Mouse (Mus musculus) midbrain, embryonic 15.5 days (tissue): ENCODE data around the gene Mttp. TPM values are rescaled to one million over a fixed set of nuclear protein-coding genes. Genes with fewer than 3 reads are reported as not detected.
A peak's percentile ranks its signal among the peaks of the same experiment; 100 is the strongest.

ENCODE experiments used
- ATAC-seq: fragments of 200-750 bp; cut with Nextera tagmentation; replicated peaks from 2 replicates; pipeline ENCODE4 v1.8.0; 2017; ENCODE audit warnings: moderate TSS enrichment
- H3K27ac ChIP-seq: fragments of 300-500 bp; sonication (generic); 2 replicates; pipeline ENCODE4 v1.5.1; 2015; ENCODE audit warnings: mild to moderate bottlenecking, inconsistent platforms
- H3K27me3 ChIP-seq: fragments of 300-500 bp; sonication (generic); replicated peaks from 2 replicates; pipeline ENCODE4 v1.6.1; 2015; ENCODE audit warnings: inconsistent platforms
- H3K36me3 ChIP-seq: fragments of 300-500 bp; sonication (generic); replicated peaks from 2 replicates; pipeline ENCODE4 v1.6.1; 2015; ENCODE audit warnings: inconsistent platforms
- H3K4me1 ChIP-seq: fragments of 300-500 bp; sonication (generic); 2 replicates; pipeline ENCODE4 v1.6.1; 2015; ENCODE audit warnings: inconsistent platforms
- H3K4me2 ChIP-seq: fragments of 300-500 bp; sonication (generic); 2 replicates; pipeline ENCODE4 v1.6.1; 2015; ENCODE audit warnings: inconsistent platforms, mild to moderate bottlenecking, moderate library complexity
- H3K4me3 ChIP-seq: fragments of 300-500 bp; sonication (generic); 2 replicates; pipeline ENCODE4 v1.5.1; 2015; ENCODE audit warnings: mild to moderate bottlenecking, inconsistent platforms
- H3K9ac ChIP-seq: fragments of 300-500 bp; sonication (generic); 2 replicates; pipeline ENCODE4 v1.6.1; 2015; ENCODE audit warnings: mild to moderate bottlenecking, inconsistent platforms
- H3K9me3 ChIP-seq: fragments of 300-500 bp; sonication (generic); 2 replicates; pipeline ENCODE4 v1.6.1; 2016; ENCODE audit warnings: inconsistent platforms
- WGBS: fragments of 180-500 bp; shearing (Covaris S2); methylation state at CpG from one replicate; pipeline ENCODE4 v1.1.7; 2015; ENCODE audit warnings: mixed read lengths; 5-methylcytosine and 5-hydroxymethylcytosine counted together
- polyA plus RNA-seq: library from polyadenylated mRNA; unstranded; fragments of >200 nt; fragmentation: Nextera tagmentation; extraction: Ambion mirVana; gene quantifications from 2 replicates; pipeline ENCODE4 v1.2.1, GENCODE M21; 2015

The Mttp gene
- 8.3 and 10.9 TPM in 2 replicates for polyA plus RNA-seq

GRCm38 (mm10) chr3:138144642-138145171 lies at the start of gene Mttp:
Mttp (minus strand) TSS chr3:138144968.
- Histone ChIP-seq H3K9me3 (no peaks in the 10 kb centered on the region), H3K27ac (peak within 1 kb of the TSS; percentile 98), H3K36me3 (no peaks in the 10 kb centered on the region), H3K9ac (peak within 1 kb of the TSS; percentile 81), H3K27me3 (no peaks in the 10 kb centered on the region), H3K4me3 (peak within 1 kb of the TSS; percentile 72), H3K4me2 (peak within 1 kb of the TSS; percentile 75), H3K4me1 (peaks cover 5% of the 10 kb centered on the region)
- WGBS, result 2% methylated on average over 8 of the region's 8 CpGs
- ATAC-seq, result 0 out of 2 replicates have a peak, but pooled peaks have one; percentile 9

GRCm38 (mm10) chr3:138193683-138194302 lies 49.0 kb upstream of the Mttp start, which contains the start of gene 4930579F01Rik:
4930579F01Rik (minus strand) TSS chr3:138193825.
- no peak for ATAC-seq
- no peaks in the 10 kb centered on the region for H3K9me3 ChIP-seq
- no peak within 1 kb of the TSS for H3K9ac ChIP-seq
- no peak within 1 kb of the TSS for H3K4me3 ChIP-seq
- H3K36me3 ChIP-seq, result no peaks in the 10 kb centered on the region
- H3K27me3 ChIP-seq, result no peaks in the 10 kb centered on the region
- no peak within 1 kb of the TSS for H3K4me2 ChIP-seq
- WGBS, result 79% methylated on average over 15 of the region's 15 CpGs
- H3K27ac ChIP-seq, result no peak within 1 kb of the TSS
- H3K4me1 ChIP-seq, result no peaks in the 10 kb centered on the region; the same call in 1 of the 2 replicates

GRCm38 (mm10) chr3:138192260-138192659 lies 47.5 kb upstream of the Mttp start:
- Histone ChIP-seq H3K27me3 (no peaks in the 10 kb centered on the region), H3K27ac (no peak overlapping the region), H3K4me3 (no peak overlapping the region), H3K9me3 (no peaks in the 10 kb centered on the region), H3K4me1 (no peaks in the 10 kb centered on the region), H3K36me3 (no peaks in the 10 kb centered on the region), H3K9ac (no peak overlapping the region), H3K4me2 (no peak overlapping the region)
- ATAC-seq, result no peak
- 88% methylated on average over 7 of the region's 7 CpGs for WGBS

GRCm38 (mm10) chr3:138185995-138186930 lies 41.5 kb upstream of the Mttp start:
- Histone ChIP-seq H3K4me3 (no peak overlapping the region), H3K36me3 (no peaks in the 10 kb centered on the region), H3K9ac (no peak overlapping the region), H3K9me3 (no peaks in the 10 kb centered on the region), H3K4me1 (no peaks in the 10 kb centered on the region; the same call in 1 of the 2 replicates), H3K27ac (no peak overlapping the region), H3K4me2 (no peak overlapping the region), H3K27me3 (no peaks in the 10 kb centered on the region)
- ATAC-seq, result peak; percentile 80
- WGBS, result 80% methylated on average over 26 of the region's 26 CpGs

- Histone ChIP-seq H3K27ac (no peak overlapping the region), H3K9ac (no peak overlapping the region), H3K36me3 (no peaks in the 10 kb centered on the region), H3K4me3 (no peak overlapping the region), H3K9me3 (no peaks in the 10 kb centered on the region), H3K4me2 (no peak overlapping the region), H3K4me1 (no peaks in the 10 kb centered on the region; the same call in 1 of the 2 replicates), H3K27me3 (no peaks in the 10 kb centered on the region)
- 71% methylated on average over 4 of the region's 4 CpGs for WGBS
- no peak for ATAC-seq
Measured at GRCm38 (mm10) chr3:138185290-138185689, 40.5 kb upstream of the Mttp start.

GRCm38 (mm10) chr3:138183371-138183770 lies 38.6 kb upstream of the Mttp start:
- H3K9me3 ChIP-seq, result no peaks in the 10 kb centered on the region
- H3K4me3 ChIP-seq, result no peak overlapping the region
- WGBS, result 90% methylated on average over 7 of the region's 7 CpGs
- no peak overlapping the region for H3K27ac ChIP-seq
- no peak overlapping the region for H3K4me2 ChIP-seq
- no peaks in the 10 kb centered on the region for H3K36me3 ChIP-seq
- no peaks in the 10 kb centered on the region for H3K27me3 ChIP-seq
- ATAC-seq, result no peak
- no peak overlapping the region for H3K9ac ChIP-seq
- H3K4me1 ChIP-seq, result no peaks in the 10 kb centered on the region; the same call in 1 of the 2 replicates

GRCm38 (mm10) chr3:138182019-138182418 lies 37.3 kb upstream of the Mttp start:
- Histone ChIP-seq H3K27ac (no peak overlapping the region), H3K4me2 (no peak overlapping the region), H3K27me3 (no peaks in the 10 kb centered on the region), H3K9me3 (no peaks in the 10 kb centered on the region), H3K4me1 (no peaks in the 10 kb centered on the region; the same call in 1 of the 2 replicates), H3K4me3 (no peak overlapping the region), H3K9ac (no peak overlapping the region), H3K36me3 (no peaks in the 10 kb centered on the region)
- 89% methylated on average over 2 of the region's 2 CpGs for WGBS
- ATAC-seq, result no peak

GRCm38 (mm10) chr3:138175551-138175950 lies 30.8 kb upstream of the Mttp start:
- Histone ChIP-seq H3K27me3 (no peaks in the 10 kb centered on the region), H3K4me3 (no peak overlapping the region), H3K9ac (no peak overlapping the region), H3K4me1 (no peaks in the 10 kb centered on the region), H3K36me3 (no peaks in the 10 kb centered on the region), H3K9me3 (no peaks in the 10 kb centered on the region), H3K27ac (no peak overlapping the region), H3K4me2 (no peak overlapping the region)
- no peak for ATAC-seq
- 94% methylated on average over 6 of the region's 6 CpGs for WGBS

GRCm38 (mm10) chr3:138173291-138173690 lies 28.5 kb upstream of the Mttp start:
- WGBS, result 79% methylated on average over 10 of the region's 10 CpGs
- Histone ChIP-seq H3K4me1 (no peaks in the 10 kb centered on the region), H3K27me3 (no peaks in the 10 kb centered on the region), H3K27ac (no peak overlapping the region), H3K9ac (no peak overlapping the region), H3K4me3 (no peak overlapping the region), H3K9me3 (no peaks in the 10 kb centered on the region), H3K4me2 (no peak overlapping the region), H3K36me3 (no peaks in the 10 kb centered on the region)
- no peak for ATAC-seq

GRCm38 (mm10) chr3:138162553-138163183 lies 17.9 kb upstream of the Mttp start:
- no peak overlapping the region for H3K4me3 ChIP-seq
- WGBS, result 54% methylated on average over 4 of the region's 4 CpGs
- no peaks in the 10 kb centered on the region for H3K9me3 ChIP-seq

GRCm38 (mm10) chr3:138161623-138162022 lies 16.9 kb upstream of the Mttp start:
- no peak overlapping the region for H3K4me3 ChIP-seq
- ATAC-seq, result no peak
- WGBS, result 90% methylated on average over 10 of the region's 10 CpGs

More at GRCm38 (mm10) chr3:138162553-138163183, 17.9 kb upstream of the Mttp start:
- no peak for ATAC-seq
- Histone ChIP-seq H3K4me2 (no peak overlapping the region), H3K27me3 (no peaks in the 10 kb centered on the region), H3K36me3 (no peaks in the 10 kb centered on the region), H3K27ac (no peak overlapping the region), H3K9ac (no peak overlapping the region), H3K4me1 (no peaks in the 10 kb centered on the region)

GRCm38 (mm10) chr3:138156651-138157050 lies 11.9 kb upstream of the Mttp start:
- Histone ChIP-seq H3K4me3 (no peak overlapping the region), H3K9ac (no peak overlapping the region), H3K9me3 (no peaks in the 10 kb centered on the region), H3K27me3 (no peaks in the 10 kb centered on the region), H3K4me1 (no peaks in the 10 kb centered on the region), H3K27ac (no peak overlapping the region), H3K36me3 (no peaks in the 10 kb centered on the region), H3K4me2 (no peak overlapping the region)
- no peak for ATAC-seq
- 73% methylated on average over 10 of the region's 10 CpGs for WGBS

More at GRCm38 (mm10) chr3:138161623-138162022, 16.9 kb upstream of the Mttp start:
- H3K36me3 ChIP-seq, result no peaks in the 10 kb centered on the region
- H3K27me3 ChIP-seq, result no peaks in the 10 kb centered on the region
- no peak overlapping the region for H3K4me2 ChIP-seq
- no peaks in the 10 kb centered on the region for H3K4me1 ChIP-seq
- no peak overlapping the region for H3K9ac ChIP-seq
- H3K9me3 ChIP-seq, result no peaks in the 10 kb centered on the region
- no peak overlapping the region for H3K27ac ChIP-seq
